Mouse (Mus musculus) midbrain, embryonic 16.5 days (tissue): ENCODE results near the gene Naalad2. TPM values are rescaled to one million over a fixed set of nuclear protein-coding genes. Genes with fewer than 3 reads are reported as not detected.
"Not testable (repeated sequence)": the region's sequence is repeated elsewhere in the genome, so short reads cannot be mapped to it uniquely, and the experiment has no call there.

Experiments
- ATAC-seq: fragments of 200-750 bp; cut with Nextera tagmentation; 2 replicates; pipeline ENCODE4 v1.8.0; 2017; ENCODE audit warnings: moderate TSS enrichment
- H3K27ac ChIP-seq: fragments of 300-500 bp; sonication (generic); 2 replicates; pipeline ENCODE4 v1.5.1; 2014; ENCODE audit warnings: mild to moderate bottlenecking, low read length, mixed read lengths
- H3K27me3 ChIP-seq: fragments of 300-500 bp; sonication (generic); 2 replicates; pipeline ENCODE4 v1.6.1; 2014; ENCODE audit warnings: low read depth, low read length, mixed read lengths; ENCODE audit not compliant: control insufficient read depth, insufficient read depth
- H3K36me3 ChIP-seq: fragments of 300-500 bp; sonication (generic); 2 replicates; pipeline ENCODE4 v1.6.1; 2014; ENCODE audit warnings: mild to moderate bottlenecking, low read length, moderate library complexity, mixed read lengths; ENCODE audit not compliant: control insufficient read depth, insufficient read depth
- H3K4me1 ChIP-seq: fragments of 300-500 bp; sonication (generic); 2 replicates; pipeline ENCODE4 v1.6.1; 2014; ENCODE audit warnings: mild to moderate bottlenecking, low read length, mixed read lengths; ENCODE audit not compliant: control insufficient read depth, insufficient read depth
- H3K4me2 ChIP-seq: fragments of 300-500 bp; sonication (generic); 2 replicates; pipeline ENCODE4 v1.6.1; 2014; ENCODE audit warnings: mild to moderate bottlenecking, low read length, mixed read lengths
- H3K4me3 ChIP-seq: fragments of 300-500 bp; sonication (generic); 2 replicates; pipeline ENCODE4 v1.5.1; 2014; ENCODE audit warnings: low read depth, mild to moderate bottlenecking, low read length, moderate library complexity, mixed read lengths
- H3K9ac ChIP-seq: fragments of 300-500 bp; sonication (generic); 2 replicates; pipeline ENCODE4 v1.6.1; 2014; ENCODE audit warnings: low read depth, low read length, mixed read lengths
- H3K9me3 ChIP-seq: fragments of 300-500 bp; sonication (generic); replicated peaks from 2 replicates; pipeline ENCODE4 v1.6.1; 2014; ENCODE audit warnings: mild to moderate bottlenecking, low read length, mixed read lengths; ENCODE audit not compliant: control insufficient read depth, poor library complexity, severe bottlenecking
- WGBS: fragments of 180-500 bp; shearing (Covaris S2); extraction: QIAGEN DNeasy Blood & Tissue Kit; methylation state at CpG from one replicate; pipeline ENCODE4 v1.1.7; 2014; 5-methylcytosine and 5-hydroxymethylcytosine counted together
- polyA plus RNA-seq: library from polyadenylated mRNA; unstranded; fragments of >200 nt; fragmentation: Nextera tagmentation; extraction: Ambion mirVana; gene quantifications from 2 replicates; pipeline ENCODE4 v1.2.1, GENCODE M21; 2015

Gene Naalad2
- polyA plus RNA-seq: 2.0 and 2.4 TPM in 2 replicates

DNA sequence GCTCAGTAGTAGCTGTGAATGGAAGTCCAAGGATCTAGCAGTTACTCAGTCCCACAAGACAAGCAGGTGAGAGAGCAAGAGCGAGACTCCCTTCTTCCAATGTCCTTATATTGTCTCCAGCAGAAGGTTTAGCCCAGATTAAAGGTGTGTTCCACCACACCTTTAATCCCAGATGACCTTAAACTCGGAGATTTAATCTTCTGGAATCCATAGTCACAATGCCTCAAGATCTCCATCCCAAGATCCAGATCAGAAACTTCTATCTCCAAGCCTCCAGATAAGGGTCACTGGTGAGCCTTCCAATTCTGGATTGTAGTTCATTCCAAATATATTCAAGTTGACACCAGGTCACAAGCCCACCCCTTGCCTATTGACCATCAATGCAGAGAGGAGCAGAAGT, at the start of gene Naalad2:
Gene Naalad2 (minus strand): TSS at position 101 of the 400 bp plus-strand sequence.
- not testable (repeated sequence) for H3K4me3 ChIP-seq, H3K9ac ChIP-seq, H3K4me1 ChIP-seq, H3K27me3 ChIP-seq, H3K27ac ChIP-seq, H3K9me3 ChIP-seq, H3K36me3 ChIP-seq, H3K4me2 ChIP-seq, ATAC-seq
- WGBS: 88% methylated on average over 2 of the region's 2 CpGs

DNA sequence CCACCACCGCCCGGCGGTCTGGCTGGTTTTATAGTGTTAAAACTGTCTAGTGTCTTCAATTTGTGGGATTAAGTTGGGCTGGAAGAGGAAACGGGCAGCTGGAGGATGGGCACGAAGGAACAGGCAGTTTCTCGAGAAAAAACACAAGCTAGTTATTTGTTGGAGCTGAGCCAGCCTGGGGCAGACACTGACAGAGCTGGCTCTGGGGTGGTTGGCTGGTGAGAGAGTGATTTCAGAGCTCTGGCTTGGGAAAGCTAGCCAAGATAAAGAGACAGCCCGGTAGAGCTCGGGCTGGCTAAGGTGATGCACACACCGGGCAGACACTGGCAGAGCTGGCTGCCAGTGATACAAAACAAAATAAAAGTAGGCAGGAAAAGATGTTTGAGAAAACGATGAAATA, 28.9 kb upstream of the Naalad2 start:
- Histone ChIP-seq H3K9ac (no peak overlapping the region), H3K27me3 (no peaks in the 10 kb centered on the region), H3K9me3 (no peaks in the 10 kb centered on the region), H3K4me3 (no peak overlapping the region), H3K4me2 (no peak overlapping the region), H3K4me1 (no peaks in the 10 kb centered on the region), H3K36me3 (no peaks in the 10 kb centered on the region), H3K27ac (no peak overlapping the region)
- WGBS: 87% methylated on average over 10 of the region's 10 CpGs
- ATAC-seq: no peak

GRCm38 (mm10) chr9:18430354-18430753, 27.6 kb upstream of the Naalad2 start, which contains the start of gene Mbd3l2:
Mbd3l2 (plus strand) TSS chr9:18430654.
- Histone ChIP-seq H3K4me2 (no peak within 1 kb of the TSS), H3K4me1 (no peaks in the 10 kb centered on the region), H3K4me3 (no peak within 1 kb of the TSS), H3K9ac (no peak within 1 kb of the TSS), H3K27ac (no peak within 1 kb of the TSS), H3K36me3 (no peaks in the 10 kb centered on the region), H3K27me3 (no peaks in the 10 kb centered on the region), H3K9me3 (no peaks in the 10 kb centered on the region)
- no peak for ATAC-seq

- not testable (repeated sequence) for H3K4me1 ChIP-seq, H3K27ac ChIP-seq, H3K36me3 ChIP-seq, H3K4me3 ChIP-seq, H3K9ac ChIP-seq, H3K27me3 ChIP-seq, ATAC-seq, H3K9me3 ChIP-seq, H3K4me2 ChIP-seq
- whole genome bisulfite sequencing: 87% methylated on average over 4 of the region's 4 CpGs
Measured at GRCm38 (mm10) chr9:18412371-18412770, 9.6 kb upstream of the Naalad2 start.

GRCm38 (mm10) chr9:18404118-18404517, 1.3 kb upstream of the Naalad2 start, which contains the start of gene Ubtfl1:
Ubtfl1 (plus strand) TSS chr9:18404418.
- Histone ChIP-seq H3K27ac (no peak within 1 kb of the TSS), H3K4me3 (no peak within 1 kb of the TSS), H3K4me2 (no peak within 1 kb of the TSS), H3K9me3 (no peaks in the 10 kb centered on the region), H3K4me1 (no peaks in the 10 kb centered on the region), H3K9ac (no peak within 1 kb of the TSS), H3K27me3 (no peaks in the 10 kb centered on the region), H3K36me3 (no peaks in the 10 kb centered on the region)
- WGBS: 64% methylated on average over 1 of the region's 1 CpGs
- no peak for ATAC-seq

DNA sequence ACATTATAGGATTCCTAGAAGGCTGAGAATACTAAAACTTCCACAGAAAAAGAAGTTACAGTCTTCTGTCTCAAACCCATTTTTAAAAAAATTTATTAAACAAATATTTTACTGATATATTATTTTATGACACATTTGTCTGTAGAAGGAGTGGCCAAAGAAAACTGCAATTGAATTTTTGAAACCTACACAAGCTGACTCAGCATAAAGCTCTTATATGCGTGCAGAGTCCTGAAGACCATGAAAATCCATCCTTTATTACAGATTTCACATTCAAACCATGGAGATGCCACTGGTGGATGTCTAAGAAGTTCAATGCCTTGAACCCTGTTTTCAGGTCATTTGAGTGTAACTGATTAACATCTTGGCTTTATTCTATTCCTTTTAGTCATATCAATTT, 3.2 kb downstream of the Naalad2 start:
- no peak overlapping the region for H3K4me2 ChIP-seq
- ATAC-seq: no peak

GRCm38 (mm10) chr9:18385782-18386181, 17.0 kb downstream of the Naalad2 start:
- no peaks in the 10 kb centered on the region for H3K27me3 ChIP-seq
- H3K27ac ChIP-seq: no peak overlapping the region
- no peaks in the 10 kb centered on the region for H3K9me3 ChIP-seq
- no peak for ATAC-seq
- 32% methylated on average over 6 of the region's 6 CpGs for WGBS
- H3K4me3 ChIP-seq: no peak overlapping the region
- no peaks in the 10 kb centered on the region for H3K36me3 ChIP-seq
- no peaks in the 10 kb centered on the region for H3K4me1 ChIP-seq
- peak overlapping the region; percentile 17; the same call in 1 of the 2 replicates for H3K4me2 ChIP-seq
- no peak overlapping the region for H3K9ac ChIP-seq

More for the DNA sequence above, 3.2 kb downstream of the Naalad2 start:
- 65% methylated on average over 1 of the region's 1 CpGs for WGBS
- Histone ChIP-seq H3K9ac (no peak overlapping the region), H3K27ac (no peak overlapping the region), H3K36me3 (no peaks in the 10 kb centered on the region), H3K4me1 (no peaks in the 10 kb centered on the region), H3K27me3 (no peaks in the 10 kb centered on the region), H3K4me3 (no peak overlapping the region), H3K9me3 (no peaks in the 10 kb centered on the region)

DNA sequence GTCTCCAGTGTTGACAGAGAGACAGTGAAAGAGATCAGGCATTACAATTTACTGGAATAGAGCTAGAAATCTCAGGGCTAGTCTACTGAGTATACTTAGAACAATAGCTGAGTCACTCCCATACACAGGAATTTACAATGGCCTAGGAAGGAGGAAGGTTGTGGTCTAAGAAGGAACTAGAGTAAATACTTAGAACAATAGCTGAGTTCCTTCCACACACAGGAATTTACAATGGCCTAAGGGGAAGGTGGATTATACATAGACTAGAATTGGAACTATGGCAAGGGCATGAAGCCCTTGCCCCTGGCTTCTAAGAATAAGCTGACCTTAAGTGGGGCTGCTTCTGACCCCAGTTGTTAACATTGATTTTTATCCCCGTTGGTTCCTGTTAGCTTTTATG, 29.8 kb downstream of the Naalad2 start:
- not testable (repeated sequence) for H3K27me3 ChIP-seq, H3K4me2 ChIP-seq, ATAC-seq, H3K9me3 ChIP-seq, H3K4me3 ChIP-seq, H3K36me3 ChIP-seq, H3K27ac ChIP-seq, H3K4me1 ChIP-seq, H3K9ac ChIP-seq
- WGBS: 82% methylated on average over 1 of the region's 1 CpGs

GRCm38 (mm10) chr9:18319990-18320389, 82.8 kb downstream of the Naalad2 start:
- no peak overlapping the region for H3K9ac ChIP-seq
- H3K4me3 ChIP-seq: no peak overlapping the region
- WGBS: 97% methylated on average over 3 of the region's 3 CpGs
- H3K4me1 ChIP-seq: no peaks in the 10 kb centered on the region
- 0 out of 2 replicates have a peak, but pooled peaks cover 3% of the 10 kb centered on the region for H3K36me3 ChIP-seq
- no peak overlapping the region for H3K27ac ChIP-seq
- no peak overlapping the region for H3K4me2 ChIP-seq
- ATAC-seq: no peak
- no peaks in the 10 kb centered on the region for H3K9me3 ChIP-seq
- no peaks in the 10 kb centered on the region for H3K27me3 ChIP-seq
